Mouse (Mus musculus) lung, postnatal 4 days (tissue): ENCODE measurements around the gene Bcor.

Source experiments
- DNase-seq, 2 experiments: peaks; one replicate each; pipeline ENCODE4 v3.0.0; 2021

The Bcor gene

GRCm38 (mm10) chrX:12085949-12086348 lies 74.2 kb downstream of the Bcor start:
- no peak for DNase-seq

- no peak for DNase-seq
Measured at GRCm38 (mm10) chrX:12085290-12085689, 74.9 kb downstream of the Bcor start.

- no peak for DNase-seq
Measured at GRCm38 (mm10) chrX:12084698-12085097, 75.5 kb downstream of the Bcor start.

GRCm38 (mm10) chrX:12083631-12084030 lies 76.5 kb downstream of the Bcor start:
- DNase-seq, result no peak

GRCm38 (mm10) chrX:12082736-12083135 lies 77.4 kb downstream of the Bcor start:
- DNase-seq, result peak in 1 of 2 experiments; percentile 45

- no peak for DNase-seq
Measured at GRCm38 (mm10) chrX:12082184-12082583, 78.0 kb downstream of the Bcor start.

- DNase-seq, result no peak
Measured at GRCm38 (mm10) chrX:12081741-12082155, 78.4 kb downstream of the Bcor start.

- DNase-seq, result peak; percentile 61 to 74
Measured at GRCm38 (mm10) chrX:12080904-12081740, 79.0 kb downstream of the Bcor start.

- DNase-seq, result peak; percentile 71 to 79
Measured at GRCm38 (mm10) chrX:12080095-12080903, 79.9 kb downstream of the Bcor start.

GRCm38 (mm10) chrX:12079309-12080094 lies 80.7 kb downstream of the Bcor start:
- DNase-seq, result peak; percentile 62 to 63

- no peak for DNase-seq
Measured at GRCm38 (mm10) chrX:12079059-12079308, 81.2 kb downstream of the Bcor start.

GRCm38 (mm10) chrX:12078195-12079058 lies 81.7 kb downstream of the Bcor start:
- peak; percentile 62 to 67 for DNase-seq

GRCm38 (mm10) chrX:12077601-12077980 lies 82.6 kb downstream of the Bcor start:
- DNase-seq, result no peak

GRCm38 (mm10) chrX:12076763-12077600 lies 83.2 kb downstream of the Bcor start:
- DNase-seq, result peak; percentile 64 to 81

GRCm38 (mm10) chrX:12072721-12073120 lies 87.4 kb downstream of the Bcor start:
- DNase-seq, result peak; percentile 38 to 61

- DNase-seq, result peak; percentile 69 to 88
Measured at GRCm38 (mm10) chrX:12068978-12069724, 91.0 kb downstream of the Bcor start.

GRCm38 (mm10) chrX:12067851-12068510 lies 92.2 kb downstream of the Bcor start:
- DNase-seq, result no peak

GRCm38 (mm10) chrX:12067031-12067430 lies 93.1 kb downstream of the Bcor start:
- no peak for DNase-seq

- no peak for DNase-seq
Measured at GRCm38 (mm10) chrX:12065782-12066181, 94.4 kb downstream of the Bcor start.

- no peak for DNase-seq
Measured at GRCm38 (mm10) chrX:12062932-12063260, 97.3 kb downstream of the Bcor start.
